Mouse (Mus musculus) spleen, adult 12 weeks (tissue): ENCODE measurements around the gene Sh3bgrl2.

ENCODE experiments used
- DNase-seq: peaks from one replicate; pipeline ENCODE4 v3.0.0; 2022; ENCODE audit warnings: low spot score

Sh3bgrl2 gene

GRCm38 (mm10) chr9:83560670-83561069 is 12.5 kb downstream of the Sh3bgrl2 start:
- DNase-seq = no peak

GRCm38 (mm10) chr9:83562889-83563288 is 14.8 kb downstream of the Sh3bgrl2 start:
- DNase-seq = no peak

- DNase-seq = no peak
These were observed 15.9 kb downstream of the Sh3bgrl2 start for GRCm38 (mm10) chr9:83563808-83564549.

- no peak for DNase-seq
These were observed 17.0 kb downstream of the Sh3bgrl2 start for GRCm38 (mm10) chr9:83564934-83565652.

GRCm38 (mm10) chr9:83566141-83566540 is 18.0 kb downstream of the Sh3bgrl2 start:
- DNase-seq = no peak

GRCm38 (mm10) chr9:83568125-83568524 is 20.0 kb downstream of the Sh3bgrl2 start:
- no peak for DNase-seq

GRCm38 (mm10) chr9:83568937-83569336 is 20.8 kb downstream of the Sh3bgrl2 start:
- no peak for DNase-seq

GRCm38 (mm10) chr9:83569898-83570297 is 21.8 kb downstream of the Sh3bgrl2 start:
- no peak for DNase-seq

- DNase-seq = no peak
These were observed 23.2 kb downstream of the Sh3bgrl2 start for GRCm38 (mm10) chr9:83571315-83571714.

- DNase-seq = no peak
These were observed 24.2 kb downstream of the Sh3bgrl2 start for GRCm38 (mm10) chr9:83572326-83572725.

- no peak for DNase-seq
These were observed 24.7 kb downstream of the Sh3bgrl2 start for GRCm38 (mm10) chr9:83572870-83573269.

GRCm38 (mm10) chr9:83573588-83573987 is 25.5 kb downstream of the Sh3bgrl2 start:
- DNase-seq = no peak

GRCm38 (mm10) chr9:83575403-83575802 is 27.3 kb downstream of the Sh3bgrl2 start:
- no peak for DNase-seq

GRCm38 (mm10) chr9:83576018-83576688 is 28.0 kb downstream of the Sh3bgrl2 start:
- no peak for DNase-seq

- DNase-seq = no peak
These were observed 28.5 kb downstream of the Sh3bgrl2 start for GRCm38 (mm10) chr9:83576689-83577057.

- DNase-seq = no peak
These were observed 29.1 kb downstream of the Sh3bgrl2 start for GRCm38 (mm10) chr9:83577260-83577659.

- DNase-seq = no peak
These were observed 30.9 kb downstream of the Sh3bgrl2 start for GRCm38 (mm10) chr9:83579049-83579448.

- DNase-seq = no peak
These were observed 34.6 kb downstream of the Sh3bgrl2 start for GRCm38 (mm10) chr9:83582748-83583147.

- DNase-seq = no peak
These were observed 38.4 kb downstream of the Sh3bgrl2 start for GRCm38 (mm10) chr9:83586316-83587050.

- DNase-seq = no peak
These were observed 39.0 kb downstream of the Sh3bgrl2 start for GRCm38 (mm10) chr9:83587116-83587515.

- no peak for DNase-seq
These were observed 40.9 kb downstream of the Sh3bgrl2 start for GRCm38 (mm10) chr9:83589063-83589462.
